In genomic region chr8:10474446-10474845, GRCm38 (mm10) we compare ENCODE assay signal across 18 mouse cellular contexts.
A peak's percentile ranks its signal among the peaks of the same experiment; 100 is the strongest.
DNase-seq lines count a peak whose midpoint lies in the region; ATAC-seq and TF ChIP-seq lines count a peak whose summit lies in the region.
"Had no signal": no experiment of that assay in that cellular context is flagged by ENCODE, and none has a peak within 500 bp of the region (broad histone marks: within the 10 kb centered on the region; RNA-seq: fewer than 3 reads in every experiment).

No protein-coding gene starts in this region.

- TF ChIP-seq CTCF in lung, embryonic 14.5 days (IDR thresholded peaks at IDR 0.05; ENCODE audit: low read depth): no peak
- no peak for TF ChIP-seq CTCF in lung, adult 2 months (IDR thresholded peaks at IDR 0.05; ENCODE audit: insufficient read depth, low read length)

- H3K27ac ChIP-seq in forebrain, embryonic 12.5 days: no peak overlapping the region
- H3K27ac ChIP-seq in forebrain, embryonic 11.5 days (ENCODE audit: low read depth, low read length): no peak overlapping the region
- no peak overlapping the region for H3K27ac ChIP-seq in lung, embryonic 14.5 days (ENCODE audit: low read depth)
- H3K27ac ChIP-seq in midbrain, embryonic 15.5 days: no peak overlapping the region
- H3K27ac ChIP-seq: heart, embryonic 13.5 days; hindbrain, embryonic 10.5 days; limb, embryonic 12.5 days; liver, embryonic 15.5 days; stomach, postnatal 0 days had no signal

- H3K4me2 ChIP-seq in forebrain, embryonic 12.5 days: no peak overlapping the region
- no peak overlapping the region for H3K4me2 ChIP-seq in forebrain, embryonic 11.5 days (ENCODE audit: low read depth, low read length, severe bottlenecking)
- H3K4me2 ChIP-seq in lung, embryonic 14.5 days: no peak overlapping the region
- H3K4me2 ChIP-seq in midbrain, embryonic 15.5 days: no peak overlapping the region
- H3K4me2 ChIP-seq: heart, embryonic 13.5 days; limb, embryonic 12.5 days; liver, embryonic 15.5 days had no signal

- DNase-seq in forebrain, embryonic 11.5 days (ENCODE audit: low spot score): no peak
- DNase-seq in lung, embryonic 14.5 days: peak; percentile 2
- no peak for DNase-seq in lung, adult 2 months
- DNase-seq in frontal cortex, postnatal 36 days (ENCODE audit: low spot score in 2 of 2): peak; percentile 38 to 68
- DNase-seq in adrenal gland, postnatal 10 days: no peak
- DNase-seq in heart, postnatal 4 days: no peak
- DNase-seq: cerebellum, postnatal 10 days; kidney, postnatal 10 days had no signal

- no peak overlapping the region for H3K9ac ChIP-seq in forebrain, embryonic 12.5 days
- no peak overlapping the region for H3K9ac ChIP-seq in forebrain, embryonic 11.5 days (ENCODE audit: low read length)
- no peak overlapping the region for H3K9ac ChIP-seq in lung, embryonic 14.5 days
- H3K9ac ChIP-seq in midbrain, embryonic 15.5 days: no peak overlapping the region
- H3K9ac ChIP-seq: heart, embryonic 13.5 days; limb, embryonic 12.5 days; liver, embryonic 15.5 days had no signal

- no peak overlapping the region for H3K4me3 ChIP-seq in forebrain, embryonic 12.5 days (replicated peaks)
- no peak overlapping the region for H3K4me3 ChIP-seq in forebrain, embryonic 11.5 days (ENCODE audit: low read depth, low read length)
- H3K4me3 ChIP-seq in lung, embryonic 14.5 days (ENCODE audit: low read depth, low read length): no peak overlapping the region
- no peak overlapping the region for H3K4me3 ChIP-seq in lung, adult 2 months (replicated peaks; ENCODE audit: extremely low read depth, low read depth, low read length)
- no peak overlapping the region for H3K4me3 ChIP-seq in midbrain, embryonic 15.5 days
- H3K4me3 ChIP-seq: heart, embryonic 13.5 days; hindbrain, embryonic 10.5 days; limb, embryonic 12.5 days; liver, embryonic 15.5 days; myocyte had no signal

- no peaks in the 10 kb centered on the region for H3K9me3 ChIP-seq in forebrain, embryonic 12.5 days
- H3K9me3 ChIP-seq in forebrain, embryonic 11.5 days (ENCODE audit: control insufficient read depth, low read length): no peaks in the 10 kb centered on the region
- no peaks in the 10 kb centered on the region for H3K9me3 ChIP-seq in lung, embryonic 14.5 days (ENCODE audit: low read depth, low read length)
- H3K9me3 ChIP-seq in midbrain, embryonic 15.5 days: no peaks in the 10 kb centered on the region
- H3K9me3 ChIP-seq: heart, embryonic 13.5 days; hindbrain, embryonic 10.5 days; limb, embryonic 12.5 days; liver, embryonic 15.5 days had no signal

- WGBS in forebrain, embryonic 12.5 days: 75% methylated on average over 3 of the region's 3 CpGs
- 69% methylated on average over 3 of the region's 3 CpGs for WGBS in forebrain, embryonic 11.5 days
- 60% methylated on average over 3 of the region's 3 CpGs for WGBS in lung, embryonic 14.5 days
- WGBS in lung, adult 2 months: 65% methylated on average over 3 of the region's 3 CpGs
- WGBS in midbrain, embryonic 15.5 days: 62% methylated on average over 3 of the region's 3 CpGs

- no peaks in the 10 kb centered on the region for H3K36me3 ChIP-seq in forebrain, embryonic 12.5 days (replicated peaks)
- no peaks in the 10 kb centered on the region for H3K36me3 ChIP-seq in forebrain, embryonic 11.5 days (ENCODE audit: control insufficient read depth, insufficient read depth, low read length)
- no peaks in the 10 kb centered on the region for H3K36me3 ChIP-seq in lung, embryonic 14.5 days (ENCODE audit: insufficient read depth)
- no peaks in the 10 kb centered on the region for H3K36me3 ChIP-seq in midbrain, embryonic 15.5 days (replicated peaks)
- H3K36me3 ChIP-seq: heart, embryonic 13.5 days; hindbrain, embryonic 10.5 days; limb, embryonic 12.5 days; liver, embryonic 15.5 days had no signal

- peaks cover 3% of the 10 kb centered on the region; the same call in 1 of the 2 replicates for H3K4me1 ChIP-seq in forebrain, embryonic 12.5 days
- no peaks in the 10 kb centered on the region for H3K4me1 ChIP-seq in forebrain, embryonic 11.5 days (replicated peaks; ENCODE audit: control insufficient read depth, insufficient read depth, low read length)
- H3K4me1 ChIP-seq in lung, embryonic 14.5 days (ENCODE audit: insufficient read depth): no peaks in the 10 kb centered on the region
- H3K4me1 ChIP-seq in lung, adult 2 months (ENCODE audit: control insufficient read depth, insufficient read depth, low read length): no peaks in the 10 kb centered on the region
- H3K4me1 ChIP-seq in midbrain, embryonic 15.5 days: peaks cover 5% of the 10 kb centered on the region; the same call in 1 of the 2 replicates
- H3K4me1 ChIP-seq: hindbrain, embryonic 10.5 days; liver, embryonic 15.5 days had no signal

- no peaks in the 10 kb centered on the region for H3K27me3 ChIP-seq in forebrain, embryonic 12.5 days
- H3K27me3 ChIP-seq in forebrain, embryonic 11.5 days (ENCODE audit: control insufficient read depth, insufficient read depth, low read length): no peaks in the 10 kb centered on the region
- no peaks in the 10 kb centered on the region for H3K27me3 ChIP-seq in lung, embryonic 14.5 days (ENCODE audit: insufficient read depth, low read length)
- no peaks in the 10 kb centered on the region for H3K27me3 ChIP-seq in midbrain, embryonic 15.5 days (replicated peaks)
- H3K27me3 ChIP-seq: CH12.LX; heart, embryonic 13.5 days; limb, embryonic 12.5 days; liver, embryonic 15.5 days had no signal

- no peak for TF ChIP-seq POLR2A in lung, adult 2 months (IDR thresholded peaks at IDR 0.05; ENCODE audit: borderline replicate concordance, extremely low read depth, low read depth, low read length)

- 0 out of 2 replicates have a peak, but pooled peaks have one; percentile 3 for ATAC-seq in forebrain, embryonic 12.5 days (ENCODE audit: low FRiP score)
- ATAC-seq in forebrain, embryonic 11.5 days (replicated peaks; ENCODE audit: low FRiP score): no peak
- ATAC-seq in lung, embryonic 14.5 days (ENCODE audit: insufficient read depth): no peak
- ATAC-seq in midbrain, embryonic 15.5 days (replicated peaks): peak; percentile 66
- ATAC-seq: intestine, embryonic 16.5 days had no signal

Comparison
In these comparisons a context has a peak if more than half of its experiments do, and no peak if none do; other contexts are left out.
1. ATAC-seq: peak in forebrain, embryonic 12.5 days (single experiment) and midbrain, embryonic 15.5 days (single experiment); none in forebrain, embryonic 11.5 days (single experiment) and lung, embryonic 14.5 days (single experiment).
2. DNase-seq: peak in lung, embryonic 14.5 days (single experiment) and frontal cortex, postnatal 36 days (2 of 2); none in forebrain, embryonic 11.5 days (single experiment), lung, adult 2 months (single experiment), adrenal gland, postnatal 10 days (single experiment) and heart, postnatal 4 days (single experiment).